Comparison of ENCODE assay signal across 8 mouse cellular contexts in genomic region chr9:101159431-101159830, GRCm38 (mm10).
DNase-seq lines count a peak whose midpoint lies in the region; ATAC-seq and TF ChIP-seq lines count a peak whose summit lies in the region.

No protein-coding gene starts in this region.

- H3K4me1 ChIP-seq in limb, embryonic 14.5 days (ENCODE audit: control insufficient read depth, insufficient read depth, low read length): no peaks in the 10 kb centered on the region
- H3K4me1 ChIP-seq in limb, embryonic 10.5 days: no peaks in the 10 kb centered on the region
- H3K4me1 ChIP-seq in midbrain, embryonic 16.5 days (ENCODE audit: control insufficient read depth, insufficient read depth, low read length): no peaks in the 10 kb centered on the region

- no peak overlapping the region for H3K4me3 ChIP-seq in limb, embryonic 14.5 days (replicated peaks; ENCODE audit: low read length)
- no peak overlapping the region for H3K4me3 ChIP-seq in limb, embryonic 10.5 days
- H3K4me3 ChIP-seq in midbrain, embryonic 16.5 days (ENCODE audit: low read depth, low read length): no peak overlapping the region

- H3K9me3 ChIP-seq in limb, embryonic 14.5 days (ENCODE audit: control insufficient read depth, low read length): no peaks in the 10 kb centered on the region
- H3K9me3 ChIP-seq in limb, embryonic 10.5 days (replicated peaks): no peaks in the 10 kb centered on the region
- H3K9me3 ChIP-seq in midbrain, embryonic 16.5 days (replicated peaks; ENCODE audit: control insufficient read depth, low read length, poor library complexity, severe bottlenecking): no peaks in the 10 kb centered on the region

- WGBS in limb, embryonic 14.5 days: 90% methylated on average over 1 of the region's 1 CpGs
- WGBS in limb, embryonic 10.5 days: 83% methylated on average over 1 of the region's 1 CpGs
- 92% methylated on average over 1 of the region's 1 CpGs for whole genome bisulfite sequencing in midbrain, embryonic 16.5 days

- H3K27me3 ChIP-seq in limb, embryonic 14.5 days (ENCODE audit: control insufficient read depth, insufficient read depth, low read length): no peaks in the 10 kb centered on the region
- no peaks in the 10 kb centered on the region for H3K27me3 ChIP-seq in limb, embryonic 10.5 days (ENCODE audit: low read depth, poor library complexity, severe bottlenecking)
- H3K27me3 ChIP-seq in midbrain, embryonic 16.5 days (ENCODE audit: control insufficient read depth, insufficient read depth, low read depth, low read length): no peaks in the 10 kb centered on the region

- TF ChIP-seq POLR2A in limb, embryonic 14.5 days (IDR thresholded peaks at IDR 0.05; ENCODE audit: borderline replicate concordance, extremely low read depth, insufficient read depth, insufficient read length): no peak

- H3K9ac ChIP-seq in limb, embryonic 14.5 days (ENCODE audit: low read depth, low read length, severe bottlenecking): no peak overlapping the region
- no peak overlapping the region for H3K9ac ChIP-seq in midbrain, embryonic 16.5 days (ENCODE audit: low read depth, low read length)

- no peak overlapping the region for H3K27ac ChIP-seq in limb, embryonic 14.5 days (replicated peaks; ENCODE audit: low read depth, low read length)
- H3K27ac ChIP-seq in limb, embryonic 10.5 days: no peak overlapping the region
- H3K27ac ChIP-seq in midbrain, embryonic 16.5 days (ENCODE audit: low read length): no peak overlapping the region

- no peaks in the 10 kb centered on the region for H3K36me3 ChIP-seq in limb, embryonic 14.5 days (ENCODE audit: control insufficient read depth, insufficient read depth, low read length)
- peaks cover 9% of the 10 kb centered on the region; the same call in 1 of the 2 replicates for H3K36me3 ChIP-seq in limb, embryonic 10.5 days
- H3K36me3 ChIP-seq in midbrain, embryonic 16.5 days (ENCODE audit: control insufficient read depth, insufficient read depth, low read length): no peaks in the 10 kb centered on the region

- no peak for ATAC-seq in limb, embryonic 14.5 days (ENCODE audit: low FRiP score, low read depth)
- ATAC-seq in hematopoietic stem cell, adult 5-6 weeks (replicated peaks in 1 of 2; ENCODE audit: insufficient read depth in 1 of 2, low FRiP score in 2 of 2, low TSS enrichment in 1 of 2, low read depth in 1 of 2, poor library complexity in 2 of 2, severe bottlenecking in 2 of 2): peak; percentile 64 to 85; a peak in 3 of 4 replicates
- no peak for ATAC-seq in midbrain, embryonic 16.5 days

- H3K4me2 ChIP-seq in limb, embryonic 14.5 days (replicated peaks; ENCODE audit: low read depth, low read length, severe bottlenecking): no peak overlapping the region
- H3K4me2 ChIP-seq in midbrain, embryonic 16.5 days (ENCODE audit: low read length): no peak overlapping the region

- peak; percentile 15 for DNase-seq in adrenal gland, postnatal 10 days
- DNase-seq in adrenal gland, adult 8-10 months: no peak
- peak; percentile 53 for DNase-seq in limb, embryonic 14.5 days (ENCODE audit: low spot score)
- DNase-seq in limb, embryonic 10.5 days (ENCODE audit: low spot score): no peak
- DNase-seq in c-Kit-negative CD71-positive TER-119-positive erythroid progenitor cells, embryonic 14.5 days (ENCODE audit: low read depth, low spot score): peak; percentile 5
- DNase-seq in naive thymus-derived CD4-positive, alpha-beta T cell, adult 2 months (ENCODE audit: low read depth): peak; percentile 79

Comparison
In these comparisons a context has a peak if more than half of its experiments do, and no peak if none do; other contexts are left out.
1. DNase-seq: peak in adrenal gland, postnatal 10 days (single experiment), limb, embryonic 14.5 days (single experiment), c-Kit-negative CD71-positive TER-119-positive erythroid progenitor cells, embryonic 14.5 days (single experiment) and naive thymus-derived CD4-positive, alpha-beta T cell, adult 2 months (single experiment); none in adrenal gland, adult 8-10 months (single experiment) and limb, embryonic 10.5 days (single experiment).
2. ATAC-seq: peak in hematopoietic stem cell, adult 5-6 weeks (2 of 2); none in limb, embryonic 14.5 days (single experiment) and midbrain, embryonic 16.5 days (single experiment).